Mouse (Mus musculus): ENCODE measurements around the gene Dpf3.

GRCm38 (mm10) chr12:83510586-83510985 lies 23.1 kb upstream of the Dpf3 start:
- TF ChIP-seq CTCF (IDR thresholded peaks at IDR 0.05): no peak
- TF ChIP-seq EP300 (IDR thresholded peaks at IDR 0.05): no peak
